Mouse (Mus musculus): ENCODE measurements at regions not wholly inside any gene's neighbourhood (a gene's known extent, or its start where the extent isn't known, plus 50 kb on each side); places are given as distances from the start of the nearest gene placed in this dataset.
"Not testable (repeated sequence)": the region's sequence is repeated elsewhere in the genome, so short reads cannot be mapped to it uniquely, and the experiment has no call there.

DNA sequence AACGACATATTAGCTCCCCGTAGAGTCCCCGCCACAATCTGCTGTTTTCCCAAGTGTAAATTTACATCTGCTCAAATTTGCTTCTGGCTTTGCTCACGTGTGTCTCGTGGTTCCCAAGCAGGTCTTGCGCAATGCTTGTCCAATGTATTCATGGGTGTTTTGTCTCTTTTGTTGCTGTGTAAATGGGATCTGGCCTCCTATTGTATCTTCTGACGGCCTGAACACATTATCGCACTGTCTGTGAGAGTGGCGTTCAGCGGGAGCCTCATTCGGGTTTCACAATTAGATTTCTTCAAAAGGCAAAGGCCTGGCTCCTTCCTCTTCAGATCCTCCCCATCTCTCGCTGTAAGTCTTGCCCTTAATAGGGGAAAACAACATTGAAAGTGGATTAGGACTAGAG is 274.5 kb downstream of the Fam19a5 start:
- no peak for DNase-seq (ENCODE audit: low spot score)

DNA sequence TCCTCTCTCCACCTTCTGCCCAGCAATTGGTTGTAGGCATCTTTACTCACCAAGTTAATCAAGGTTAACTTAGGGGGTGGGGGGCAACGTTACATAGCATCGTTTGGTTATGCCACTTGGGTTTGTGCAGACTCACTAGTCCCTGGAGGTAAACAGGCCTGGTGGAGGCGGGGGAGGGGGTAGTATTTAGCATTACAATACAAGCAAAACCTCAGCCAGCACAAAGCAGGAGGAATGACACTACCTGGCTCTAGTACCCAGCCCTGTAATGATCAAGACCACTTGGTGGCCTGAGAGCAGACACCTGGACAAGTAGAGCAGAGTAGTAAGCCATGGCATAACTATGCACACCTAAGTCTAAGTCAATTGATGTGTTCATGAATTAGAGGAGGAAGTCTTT is 298.0 kb downstream of the Fam19a5 start:
- no peak for DNase-seq (ENCODE audit: low spot score)

DNA sequence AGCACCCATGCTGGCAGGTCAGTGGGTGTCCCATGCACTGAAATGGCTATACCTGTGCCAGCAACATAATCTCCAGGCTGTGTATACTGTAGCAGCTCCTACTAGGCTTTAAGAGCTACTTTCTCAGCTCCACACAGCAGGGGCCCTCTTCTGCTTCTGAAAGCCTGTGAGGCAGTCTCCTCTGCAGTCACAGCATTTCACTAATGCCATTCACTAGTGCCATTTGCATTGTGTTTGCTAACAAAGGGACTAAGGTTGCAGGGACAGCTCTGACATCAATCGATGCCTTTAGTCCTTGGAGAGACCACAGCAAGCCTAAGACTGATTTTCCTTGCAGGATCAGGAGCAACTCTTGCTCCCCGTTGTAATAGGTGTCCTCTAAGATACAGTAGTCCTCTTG is 315.0 kb downstream of the Fam19a5 start:
- DNase-seq (ENCODE audit: low spot score): no peak

DNA sequence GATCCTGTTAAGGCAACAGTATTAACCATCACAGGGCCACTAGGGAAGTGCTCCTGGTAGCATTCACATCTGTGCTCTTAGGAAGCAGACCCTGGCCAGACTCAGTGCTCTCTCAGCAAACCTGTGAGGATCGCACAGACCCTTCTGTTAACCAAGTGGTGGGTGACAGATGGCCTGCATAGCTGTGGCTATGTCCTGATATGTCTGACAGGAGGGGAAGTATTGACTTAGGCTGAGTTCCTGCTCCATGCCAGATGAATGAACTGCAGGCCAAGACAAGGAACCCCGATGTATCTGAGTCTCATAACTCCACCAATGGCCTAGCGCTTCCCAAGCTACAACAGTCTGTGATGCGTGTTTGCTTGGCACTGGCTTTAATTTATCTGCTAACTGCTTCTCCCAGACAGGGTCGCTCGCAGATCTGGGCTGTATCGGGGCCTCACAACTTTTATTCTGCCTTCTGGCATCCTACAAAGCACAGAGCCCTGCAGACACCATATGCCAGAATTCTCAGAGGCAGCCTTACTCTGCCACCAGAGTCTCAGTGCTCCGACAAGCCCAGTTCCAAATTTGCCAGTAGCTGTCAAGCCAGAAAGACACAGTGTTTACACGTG is 332.3 kb downstream of the Fam19a5 start:
- DNase-seq (ENCODE audit: low spot score): no peak

DNA sequence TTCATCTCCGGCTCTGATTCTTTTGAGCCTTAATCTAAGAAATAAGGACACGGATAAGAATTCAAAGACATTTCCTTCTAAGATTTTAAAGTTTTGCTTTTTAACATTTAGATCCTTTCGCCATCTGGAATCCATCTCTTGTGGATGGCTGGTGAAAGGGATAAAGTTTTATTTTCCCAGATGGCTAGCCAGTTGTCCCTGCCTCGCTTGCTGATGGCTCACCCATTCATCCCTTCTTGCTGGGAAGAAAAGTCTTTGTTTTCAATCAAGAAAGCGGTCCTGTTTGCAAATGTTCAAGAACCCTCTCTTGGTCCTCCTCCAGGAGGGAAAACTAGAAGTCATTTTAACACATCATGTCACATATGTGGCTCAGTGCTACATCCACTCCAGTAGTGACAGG is 346.8 kb downstream of the Fam19a5 start:
- no peak for DNase-seq (ENCODE audit: low spot score)

DNA sequence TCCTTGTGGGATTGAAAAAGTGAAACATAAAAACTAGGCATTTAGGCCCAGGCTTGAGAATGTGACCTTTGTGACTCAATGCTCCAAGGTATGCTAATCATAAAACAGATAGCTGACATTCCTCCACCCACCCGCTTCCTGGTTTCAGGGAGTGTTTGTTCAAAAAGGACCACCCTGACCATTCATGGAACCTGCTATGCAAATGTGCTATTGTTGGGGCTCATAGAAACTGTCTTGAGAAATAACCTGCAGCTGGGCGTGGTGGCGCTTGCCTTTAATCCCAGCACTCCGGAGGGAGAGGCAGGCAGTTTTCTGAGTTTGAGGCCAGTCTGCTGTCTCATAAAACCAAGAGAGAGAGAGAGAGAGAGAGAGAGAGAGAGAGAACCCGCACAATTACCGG is 350.8 kb downstream of the Fam19a5 start:
- DNase-seq (ENCODE audit: low spot score): not testable (repeated sequence)

DNA sequence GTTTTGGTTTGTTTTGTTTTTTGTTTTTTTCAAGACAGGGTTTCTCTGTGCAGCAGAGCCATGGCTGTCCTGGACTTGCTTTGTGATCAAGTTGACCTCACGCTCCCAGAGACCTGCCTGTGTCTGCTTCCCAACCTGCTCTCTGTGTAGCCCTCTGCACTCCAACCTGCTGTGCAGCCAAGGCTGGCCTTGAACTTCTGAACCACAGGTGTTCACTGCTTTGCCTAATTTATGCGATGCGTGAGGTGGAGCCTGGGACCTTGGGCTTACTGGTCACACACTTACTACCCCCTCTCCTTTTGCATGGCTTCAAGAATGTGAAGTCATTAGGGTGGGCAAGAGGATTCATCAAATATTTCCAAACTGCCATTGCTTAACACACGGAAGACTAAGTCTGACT is 354.6 kb downstream of the Fam19a5 start:
- DNase-seq (ENCODE audit: low spot score): no peak

DNA sequence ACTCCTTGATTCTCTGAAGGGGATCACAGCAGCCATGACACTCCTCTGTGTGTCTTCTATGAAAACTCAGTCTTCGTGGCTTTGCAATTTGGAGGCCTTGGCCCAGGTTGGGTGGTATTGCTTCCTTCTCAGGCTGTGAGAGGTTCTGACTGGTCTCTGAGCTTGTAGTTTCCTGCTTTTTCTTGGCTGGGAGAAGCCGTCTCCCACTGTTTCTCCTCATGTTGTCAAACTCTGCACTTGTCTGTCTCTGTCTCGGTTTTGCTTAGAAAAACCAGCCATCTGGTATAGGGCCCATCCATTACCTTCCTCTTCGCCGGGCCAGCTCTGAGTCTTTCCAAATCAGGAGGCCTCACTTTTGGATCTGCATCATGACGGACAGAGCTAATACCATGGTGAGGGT is 360.3 kb downstream of the Fam19a5 start:
- no peak for DNase-seq (ENCODE audit: low spot score)

DNA sequence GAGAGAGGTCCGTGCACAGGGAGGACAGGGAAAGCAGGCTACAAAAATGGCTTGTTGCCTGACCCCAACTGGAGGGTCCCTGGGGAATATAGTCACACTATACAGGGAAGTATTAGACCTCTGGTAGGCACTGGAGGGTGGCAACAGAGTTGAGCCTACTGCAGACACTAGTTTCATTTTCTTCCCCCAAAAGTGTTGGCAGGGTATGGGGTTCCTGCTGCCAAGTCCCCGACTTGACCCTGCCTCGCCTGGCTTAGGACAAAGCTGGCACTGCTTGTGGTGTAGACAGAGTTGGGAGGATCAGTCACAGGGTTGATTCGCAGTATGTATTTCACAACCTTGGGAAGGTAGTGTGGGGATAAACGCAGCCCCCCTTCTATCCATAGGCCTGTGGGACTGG is 362.2 kb downstream of the Fam19a5 start:
- no peak for DNase-seq (ENCODE audit: low spot score)

DNA sequence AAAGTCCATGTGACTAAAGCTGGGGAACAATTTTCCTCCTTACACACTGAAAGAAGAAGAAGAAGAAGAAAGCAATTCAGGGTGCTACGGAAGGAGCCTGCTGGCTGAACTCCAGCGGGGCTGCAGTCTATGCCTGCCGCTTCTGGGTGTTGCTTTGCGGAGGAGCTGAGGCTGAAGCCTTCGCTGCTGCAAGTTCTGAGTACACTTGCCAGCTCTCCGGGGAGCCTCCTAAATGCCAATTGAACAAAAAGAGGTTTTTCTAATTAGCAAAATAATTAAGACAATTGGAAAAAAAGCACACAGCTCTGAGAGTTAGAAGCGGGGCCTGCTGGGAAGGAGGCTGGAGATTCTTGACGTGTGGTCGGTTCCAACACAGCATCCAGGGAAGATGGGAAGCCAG is 378.0 kb downstream of the Fam19a5 start:
- DNase-seq (ENCODE audit: low spot score): no peak

DNA sequence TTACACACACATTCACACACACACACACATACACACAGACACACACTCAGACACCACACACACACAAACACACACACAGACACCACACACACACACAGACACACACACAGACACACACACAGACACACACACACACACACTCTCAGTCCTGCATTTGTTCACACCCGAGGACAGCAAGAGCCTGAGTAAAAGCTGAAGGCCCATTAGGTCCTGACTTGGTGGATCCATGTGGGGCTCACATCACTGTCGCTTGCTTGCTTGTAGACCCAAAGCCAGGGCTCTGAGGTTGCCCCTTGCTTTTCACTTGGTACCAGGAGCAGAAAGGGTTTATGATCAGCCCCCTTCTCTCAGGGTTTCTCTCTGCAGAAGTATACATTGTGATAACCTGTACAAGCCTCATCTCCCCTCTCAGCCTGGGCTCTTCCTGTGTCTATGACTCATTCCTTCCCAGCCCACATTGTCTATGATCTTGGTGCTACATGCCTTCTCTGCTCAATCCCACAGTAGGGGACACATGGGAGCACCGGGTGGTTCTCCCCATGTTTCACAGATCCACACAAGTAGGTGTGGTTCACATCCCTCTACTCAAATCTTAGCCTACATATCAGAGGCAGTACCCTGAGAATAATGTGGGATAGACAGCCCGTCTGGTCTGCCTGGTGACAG is 378.8 kb downstream of the Fam19a5 start:
- no peak for DNase-seq (ENCODE audit: low spot score)

DNA sequence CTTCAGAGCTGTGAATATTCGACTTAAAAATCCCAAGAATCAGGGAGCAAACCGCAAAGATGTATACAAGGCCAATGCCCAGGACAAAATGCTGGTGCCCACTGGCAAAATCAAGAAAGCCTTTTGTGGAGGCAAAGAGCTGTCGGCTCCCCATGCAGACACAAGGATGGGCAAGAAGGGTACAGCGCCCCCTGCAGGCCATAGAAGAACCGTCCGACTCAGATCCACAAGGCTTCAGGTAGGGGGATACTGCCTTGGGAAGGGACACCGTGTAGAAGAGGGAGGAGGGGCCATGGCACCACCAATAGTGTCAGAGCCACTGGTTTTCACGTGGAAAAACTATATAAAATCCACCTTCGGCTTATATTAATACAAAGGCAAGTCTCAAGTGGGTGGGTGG is 379.8 kb downstream of the Fam19a5 start:
- peak; percentile 59 for DNase-seq (ENCODE audit: low spot score)

DNA sequence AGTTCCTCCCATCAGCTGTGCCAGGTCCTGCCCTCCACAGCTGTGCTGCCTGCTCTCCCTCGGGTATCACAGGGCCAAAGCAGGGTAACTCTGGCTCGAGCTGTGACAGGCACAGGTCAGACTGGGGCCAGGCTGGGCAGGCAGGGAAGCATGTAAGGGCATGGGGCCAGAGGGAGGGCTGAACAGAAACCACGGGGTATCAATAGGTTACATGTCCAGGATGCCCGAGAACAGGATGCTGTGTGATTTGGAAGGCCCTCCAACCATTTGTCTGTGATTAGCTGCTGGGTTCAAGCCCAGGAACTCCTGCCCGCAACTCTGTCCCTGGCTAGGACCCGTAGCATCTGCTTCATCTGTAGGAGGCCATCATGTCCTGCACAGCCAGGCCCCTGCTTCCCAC is 391.9 kb downstream of the Fam19a5 start:
- DNase-seq (ENCODE audit: low spot score): no peak

DNA sequence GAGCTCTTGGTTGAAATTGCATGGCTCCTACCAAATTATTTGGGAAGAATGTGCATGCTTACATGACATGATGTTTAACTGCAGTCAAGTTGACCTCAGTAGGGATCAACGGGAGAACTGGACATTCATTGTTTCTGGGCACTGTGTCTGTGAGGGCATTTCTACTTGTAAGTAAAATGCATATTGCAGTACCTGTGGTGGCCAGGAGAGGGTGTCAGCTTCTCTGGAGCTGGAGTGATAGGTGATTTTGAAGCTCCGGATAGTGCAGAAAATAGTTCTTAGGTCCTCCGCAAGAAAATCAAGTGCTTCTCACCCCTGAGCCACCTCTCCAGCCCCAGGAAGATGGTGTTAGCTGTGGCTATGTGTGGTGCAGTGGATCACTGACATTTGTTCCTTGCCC is 396.7 kb downstream of the Fam19a5 start:
- DNase-seq (ENCODE audit: low spot score): peak; percentile 77

DNA sequence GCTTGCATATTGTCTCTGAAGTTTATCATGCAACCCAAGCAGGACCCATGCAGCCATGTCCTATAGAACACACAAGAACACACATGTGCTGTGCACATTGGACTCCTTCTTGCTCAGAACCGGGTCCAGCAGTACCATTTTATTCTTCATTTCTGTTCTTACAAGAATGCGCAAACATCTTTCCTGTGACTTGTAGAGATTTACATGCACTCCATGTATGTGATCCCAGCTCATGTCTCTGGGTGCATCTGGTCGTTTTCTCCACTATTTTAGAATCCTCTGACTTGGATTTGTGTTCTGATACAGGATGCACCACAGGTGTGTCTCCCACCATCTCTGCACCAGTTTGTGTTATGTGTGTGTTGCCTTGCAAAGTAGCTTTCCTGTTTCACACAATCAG is 408.4 kb downstream of the Fam19a5 start:
- no peak for DNase-seq (ENCODE audit: low spot score)

DNA sequence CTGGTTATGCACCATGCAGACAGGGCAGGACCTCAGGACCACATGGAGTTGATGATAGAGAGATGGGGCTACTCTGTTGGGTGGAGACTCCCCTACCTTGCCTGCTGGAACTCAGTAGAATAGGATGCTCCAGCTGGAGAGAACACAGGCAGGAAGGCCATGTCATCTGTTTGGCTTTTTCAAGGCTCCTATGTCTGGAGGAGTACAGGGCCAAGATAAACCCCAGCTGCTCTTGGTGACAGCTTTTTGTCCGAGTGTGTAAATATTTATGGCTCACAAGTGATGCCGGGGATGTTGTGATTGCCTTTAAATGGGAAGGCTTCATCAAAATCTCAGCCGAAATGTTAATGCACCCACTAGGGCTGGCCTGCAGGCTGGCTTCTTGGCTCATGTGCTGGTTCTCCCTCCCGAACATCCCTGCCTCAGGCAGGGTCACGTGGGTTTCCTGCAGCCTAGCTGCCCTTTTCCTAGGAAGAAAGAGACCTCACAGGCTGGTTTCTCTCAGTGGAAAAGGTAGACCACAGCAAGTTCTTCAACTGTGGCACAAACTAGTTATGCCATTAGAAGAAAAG is 411.7 kb downstream of the Fam19a5 start:
- no peak for DNase-seq (ENCODE audit: low spot score)

DNA sequence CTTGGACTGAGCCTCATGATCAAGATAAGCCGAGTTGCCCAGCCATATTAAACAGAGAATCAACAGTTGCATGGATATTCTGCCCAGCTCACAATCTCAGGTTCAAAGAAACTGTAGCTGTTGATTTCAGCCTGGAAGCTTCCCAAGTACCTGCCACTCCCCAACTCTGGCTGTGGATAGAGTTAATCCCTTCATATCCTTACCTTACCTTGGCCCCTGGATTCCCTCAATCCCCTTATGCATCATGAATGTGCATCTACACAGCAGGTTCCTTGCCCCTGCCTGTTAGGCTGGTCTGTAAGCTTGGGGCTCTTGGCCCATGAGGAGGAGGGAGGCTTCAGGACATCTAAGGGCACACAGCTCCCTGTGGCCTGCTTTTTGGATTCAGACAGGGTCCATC is 414.8 kb downstream of the Fam19a5 start:
- no peak for DNase-seq (ENCODE audit: low spot score)

DNA sequence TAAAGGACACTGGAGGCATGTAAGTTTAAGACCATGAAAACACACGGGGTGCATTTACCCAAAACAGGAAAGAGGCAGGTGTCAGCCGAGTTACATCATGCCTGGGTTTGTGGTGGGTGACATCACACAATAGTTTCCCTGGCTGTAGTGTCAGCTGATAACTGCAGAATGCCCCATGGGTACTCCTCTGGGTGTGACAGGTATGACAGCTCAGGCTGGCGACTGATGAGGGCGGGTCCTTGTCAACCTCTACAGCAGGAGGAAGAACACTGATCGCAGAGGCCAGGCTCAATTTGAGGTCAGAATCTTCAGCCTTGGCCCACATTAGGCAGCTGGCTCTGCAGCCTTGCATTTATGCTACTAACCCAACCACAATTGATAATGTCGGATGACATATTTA is 428.5 kb downstream of the Fam19a5 start:
- no peak for DNase-seq (ENCODE audit: low spot score)

DNA sequence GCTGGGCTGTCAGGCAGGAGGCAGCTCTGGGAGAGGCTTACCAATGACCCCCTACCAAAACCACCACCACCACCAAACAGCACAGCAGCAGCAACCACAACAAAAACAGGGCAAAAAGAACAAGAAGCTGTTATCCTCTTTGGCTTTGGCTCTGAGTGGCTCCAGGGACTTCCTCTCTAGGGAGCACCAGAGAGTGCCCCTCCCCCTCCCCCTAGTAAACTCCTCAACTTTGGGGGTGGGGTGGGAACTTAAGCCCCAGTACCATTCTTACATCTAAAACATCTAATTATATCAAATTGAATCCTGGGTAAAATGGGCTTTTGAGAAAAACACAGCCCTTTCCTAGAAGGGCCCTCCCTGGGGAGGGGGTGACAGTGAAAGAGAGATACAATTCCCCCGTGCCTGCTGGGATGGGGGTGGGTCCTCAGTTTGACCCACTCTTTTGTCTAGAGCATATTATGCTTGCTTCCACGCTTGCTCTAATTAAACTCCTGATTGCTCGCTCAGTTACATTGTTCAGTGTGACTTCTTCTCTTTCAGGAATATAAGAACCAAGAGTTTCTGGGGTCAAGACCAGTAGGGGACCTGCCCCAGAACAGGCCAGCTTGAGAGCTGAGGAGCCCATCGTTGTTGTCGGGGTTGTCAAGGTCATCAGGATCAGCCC is 443.4 kb downstream of the Fam19a5 start:
- DNase-seq (ENCODE audit: low spot score): no peak

DNA sequence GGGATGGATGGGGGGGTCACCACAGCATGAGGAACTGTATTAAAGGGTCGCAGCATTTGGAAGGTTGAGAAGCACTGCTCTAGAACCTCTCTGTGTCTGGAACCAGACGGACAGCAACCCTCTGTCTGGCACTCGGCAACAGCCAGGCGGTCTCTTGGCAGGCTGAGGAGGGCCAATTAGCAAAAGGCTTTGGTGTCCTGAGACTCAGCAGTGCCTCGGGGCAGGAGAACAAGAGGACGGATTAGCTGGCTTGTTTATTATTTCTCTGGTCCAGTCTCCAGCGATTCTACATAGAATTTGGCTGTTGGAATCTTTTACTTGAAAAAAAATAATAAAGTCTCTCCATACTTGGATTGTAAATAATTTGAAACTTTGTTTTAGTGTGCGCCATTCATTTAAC is 450.4 kb downstream of the Fam19a5 start:
- no peak for DNase-seq (ENCODE audit: low spot score)

DNA sequence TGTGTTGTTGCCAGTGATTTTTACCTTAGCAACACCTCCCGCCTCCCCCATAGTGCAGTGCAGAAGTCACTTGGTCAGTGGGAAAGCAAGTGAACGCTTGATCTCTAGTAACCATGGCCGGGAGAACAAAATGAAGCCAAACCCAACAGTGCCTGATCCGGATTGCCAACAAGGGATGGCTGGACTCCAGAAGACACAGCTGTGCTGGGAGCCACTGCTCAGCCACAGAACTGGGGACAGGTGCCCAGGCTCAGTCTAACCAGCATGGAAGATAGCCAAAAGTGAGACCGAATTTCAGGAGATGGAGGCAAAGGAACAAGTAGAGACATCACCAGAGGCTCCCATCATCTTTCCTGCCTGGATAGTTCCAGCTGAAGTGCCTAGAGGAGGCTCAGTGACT is 473.0 kb downstream of the Fam19a5 start:
- DNase-seq (ENCODE audit: low spot score): no peak

DNA sequence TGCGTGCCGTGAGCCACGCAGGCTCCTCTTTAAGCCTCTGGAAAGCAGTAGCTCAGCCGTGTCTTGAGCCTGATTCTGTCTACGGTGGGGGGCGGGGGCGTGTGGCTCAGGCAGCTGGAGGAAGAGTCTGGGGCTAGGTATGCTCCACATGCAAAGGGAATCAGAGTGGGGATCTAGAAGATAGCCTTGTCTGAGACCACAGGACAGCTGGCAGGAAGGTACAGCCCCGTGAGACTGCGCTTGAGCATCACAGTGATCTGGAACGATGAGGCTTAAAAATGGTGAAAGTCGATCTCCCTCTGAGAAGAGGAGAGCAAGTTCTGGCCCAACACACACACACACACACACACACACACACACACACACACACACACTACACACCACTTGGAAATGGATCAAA is 488.7 kb downstream of the Fam19a5 start:
- no peak for DNase-seq (ENCODE audit: low spot score)

DNA sequence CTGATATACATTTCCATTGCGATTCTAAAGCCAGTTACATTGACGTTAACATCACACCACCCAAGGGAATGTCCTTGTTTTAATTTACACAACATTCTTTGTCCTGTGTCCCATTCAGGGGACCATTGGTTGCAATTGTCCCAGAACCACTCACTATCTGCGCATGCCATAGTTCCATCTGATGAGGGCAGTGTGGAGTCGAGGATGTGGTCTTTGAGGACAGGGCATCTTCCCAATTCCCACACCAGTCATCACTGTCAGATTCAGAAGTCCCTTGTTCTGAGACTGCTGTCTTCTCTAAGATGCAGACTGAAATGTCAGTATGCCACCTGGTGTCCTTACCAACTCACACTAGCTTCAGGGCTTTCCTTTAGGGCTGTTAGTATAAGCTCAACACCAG is 489.6 kb downstream of the Fam19a5 start:
- no peak for DNase-seq (ENCODE audit: low spot score)

Measured in testis, postnatal 10 days (tissue).